Mouse (Mus musculus) layer of hippocampus, adult 9-11 months (tissue): ENCODE measurements around the gene Prkcb.

Experiments
- DNase-seq: peaks from one replicate; pipeline ENCODE4 v3.0.0; 2022

The Prkcb gene

DNA sequence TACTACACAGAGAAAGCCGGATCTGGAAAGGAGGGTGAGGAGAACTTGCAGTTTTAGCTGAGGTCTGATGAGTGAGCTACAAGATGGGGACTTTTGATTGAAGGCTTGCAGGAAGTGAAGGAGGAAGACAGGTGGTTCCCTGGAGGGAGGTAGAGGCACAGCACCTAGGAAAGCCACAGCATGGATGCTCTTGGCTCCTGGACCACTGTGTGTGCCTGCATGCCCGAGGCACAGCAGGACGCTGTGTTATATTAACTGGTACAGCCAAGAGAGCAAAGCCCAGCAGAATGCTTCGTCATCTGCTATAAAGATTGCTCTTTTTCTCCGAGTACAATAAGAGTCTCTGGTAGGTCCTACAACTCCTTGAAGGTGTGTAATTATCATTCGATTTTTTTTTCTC is 188.1 kb downstream of the Prkcb start:
- no peak for DNase-seq

DNA sequence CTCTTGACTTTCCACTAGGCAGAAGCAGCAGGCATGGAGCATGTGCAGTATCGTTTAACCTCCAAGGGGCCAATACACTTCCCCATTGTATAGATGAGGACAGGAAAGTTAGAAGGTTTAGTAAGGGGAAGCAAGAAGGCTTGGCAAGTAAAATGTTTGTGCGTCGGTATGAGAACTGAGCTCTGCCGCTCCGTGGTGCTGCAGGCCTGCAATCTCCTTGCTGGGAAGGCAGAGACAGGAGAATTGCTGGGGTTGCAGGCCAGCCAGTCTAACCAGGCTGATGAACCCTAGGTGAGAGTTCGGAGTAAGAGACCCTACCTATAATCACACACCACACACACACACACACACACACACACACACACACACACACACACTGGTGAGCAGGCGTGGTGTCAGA is 188.6 kb downstream of the Prkcb start:
- no peak for DNase-seq

- no peak for DNase-seq
Observed at GRCm38 (mm10) chr7:122477566-122478564, 189.3 kb downstream of the Prkcb start.

GRCm38 (mm10) chr7:122483949-122484348 is 195.4 kb downstream of the Prkcb start:
- DNase-seq = no peak

DNA sequence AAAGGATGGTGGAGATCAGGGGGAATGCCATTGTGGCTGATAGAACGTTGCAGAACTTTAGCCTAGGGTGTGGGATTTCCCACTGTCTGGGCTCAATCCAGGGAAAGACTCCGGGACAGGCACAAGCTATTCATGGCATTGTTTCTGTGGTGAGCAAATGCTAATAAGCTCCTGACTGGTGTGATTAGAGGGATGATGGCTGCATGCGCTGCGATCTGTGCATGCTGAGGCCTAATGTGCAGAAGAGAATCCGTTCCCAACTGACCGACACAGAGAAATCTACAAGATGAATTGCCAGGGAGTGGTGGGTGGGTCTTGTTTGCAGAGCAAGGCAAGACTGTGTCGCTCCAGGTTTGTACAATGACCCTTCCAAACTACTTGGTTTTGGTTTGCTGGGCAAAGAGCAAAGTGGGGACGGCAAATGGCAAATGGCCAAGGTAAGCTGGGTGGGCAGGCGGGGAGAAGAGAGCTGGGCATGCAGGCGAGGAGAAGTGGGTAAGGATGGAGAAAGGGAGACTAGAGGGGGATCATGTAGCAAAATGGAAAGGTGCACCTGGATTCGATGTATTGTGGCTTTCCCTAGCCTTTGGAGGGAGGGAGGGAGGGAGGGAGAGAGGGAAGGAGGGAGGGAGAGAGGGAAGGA is 199.5 kb downstream of the Prkcb start:
- no peak for DNase-seq

GRCm38 (mm10) chr7:122492041-122492440 is 203.5 kb downstream of the Prkcb start:
- no peak for DNase-seq

- no peak for DNase-seq
Observed at GRCm38 (mm10) chr7:122492936-122493335, 204.4 kb downstream of the Prkcb start.

DNA sequence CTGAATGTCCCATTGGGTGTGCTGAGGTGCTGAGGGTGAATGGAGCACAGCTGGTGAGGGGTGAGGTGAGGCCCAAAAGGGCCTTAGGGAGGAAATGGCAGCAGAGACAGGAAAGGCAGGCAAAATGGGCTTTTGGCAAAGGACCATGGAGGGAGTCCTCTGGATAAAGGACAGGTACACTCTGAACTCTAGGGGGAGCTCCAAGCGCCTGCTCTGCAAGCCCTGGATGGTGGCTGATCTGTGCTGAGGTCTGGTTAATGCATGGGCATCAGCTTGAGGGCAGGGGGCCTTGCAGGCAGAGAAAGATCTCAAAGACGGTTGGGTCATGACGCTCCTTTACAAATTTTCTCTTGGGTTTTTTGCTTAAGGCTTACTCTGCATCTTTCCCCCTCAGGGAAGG is 205.5 kb downstream of the Prkcb start:
- no peak for DNase-seq

DNA sequence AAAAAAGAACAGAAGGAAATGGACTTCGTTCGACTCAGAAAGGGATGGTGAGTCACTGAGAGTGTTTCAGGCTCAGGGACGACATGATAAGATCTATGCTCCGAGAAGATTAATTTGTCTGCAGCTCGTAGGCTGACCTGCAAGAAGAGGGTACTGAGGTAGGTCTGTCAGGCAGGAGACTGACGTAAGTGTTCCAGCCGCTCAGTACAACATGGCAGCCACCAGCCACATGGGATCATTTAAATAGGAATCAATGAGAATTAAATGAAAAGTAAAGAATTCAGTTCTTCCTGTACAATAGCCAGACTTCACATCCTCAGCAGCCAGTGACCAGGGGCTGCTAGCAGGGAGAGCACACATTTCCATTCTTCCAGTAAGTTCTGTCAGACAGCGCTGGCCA is 209.0 kb downstream of the Prkcb start:
- DNase-seq = no peak

DNA sequence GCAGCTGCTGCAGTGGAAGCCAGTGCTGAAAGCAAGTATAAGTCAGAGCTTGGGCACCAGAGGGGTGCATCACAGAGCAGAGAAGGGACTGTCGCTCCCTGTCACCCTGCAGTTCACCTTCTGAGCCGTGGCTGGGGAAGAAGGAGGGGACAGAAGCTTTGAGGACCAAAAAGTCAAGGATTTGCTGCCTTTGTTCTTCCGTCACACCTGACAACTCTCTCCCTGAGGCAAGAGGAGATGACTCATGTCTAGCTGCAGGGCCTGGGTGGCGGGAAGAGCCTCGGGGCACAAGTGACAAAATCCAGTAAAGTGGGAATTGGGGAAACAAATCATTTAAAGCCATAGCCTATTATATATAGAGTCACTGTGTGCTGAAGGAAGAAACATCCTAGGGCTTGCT is 209.9 kb downstream of the Prkcb start:
- no peak for DNase-seq

- DNase-seq = peak; percentile 52
Observed at GRCm38 (mm10) chr7:122499743-122500597, 211.4 kb downstream of the Prkcb start.

GRCm38 (mm10) chr7:122506467-122506866 is 217.9 kb downstream of the Prkcb start:
- no peak for DNase-seq

GRCm38 (mm10) chr7:122509903-122510302 is 221.4 kb downstream of the Prkcb start:
- no peak for DNase-seq

DNA sequence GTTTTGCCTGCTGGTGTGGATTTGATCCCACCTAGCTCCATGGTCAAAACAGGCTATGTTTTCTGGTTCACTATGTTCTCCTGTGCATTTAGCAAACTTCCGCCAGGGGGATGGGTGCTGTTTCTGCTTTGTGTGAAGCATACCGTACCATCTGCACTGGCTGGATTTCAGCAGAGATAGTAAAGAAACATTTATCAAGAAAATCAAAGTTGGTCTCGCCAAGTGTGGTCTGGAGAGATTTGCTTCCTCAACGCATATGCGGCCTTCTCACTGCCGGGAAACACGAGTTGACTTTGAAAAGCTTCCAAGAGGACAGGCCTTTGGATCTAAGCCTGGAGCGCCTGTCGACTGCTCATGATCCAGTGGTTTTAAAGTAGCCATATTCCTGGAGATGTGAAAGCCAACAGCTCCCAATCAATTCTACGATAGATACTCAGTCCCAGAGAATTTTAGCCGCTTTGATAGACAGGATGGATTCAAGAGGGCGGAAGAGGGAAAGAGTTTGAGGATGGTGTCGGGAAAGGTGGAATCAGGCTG is 223.9 kb downstream of the Prkcb start:
- peak; percentile 16 for DNase-seq

DNA sequence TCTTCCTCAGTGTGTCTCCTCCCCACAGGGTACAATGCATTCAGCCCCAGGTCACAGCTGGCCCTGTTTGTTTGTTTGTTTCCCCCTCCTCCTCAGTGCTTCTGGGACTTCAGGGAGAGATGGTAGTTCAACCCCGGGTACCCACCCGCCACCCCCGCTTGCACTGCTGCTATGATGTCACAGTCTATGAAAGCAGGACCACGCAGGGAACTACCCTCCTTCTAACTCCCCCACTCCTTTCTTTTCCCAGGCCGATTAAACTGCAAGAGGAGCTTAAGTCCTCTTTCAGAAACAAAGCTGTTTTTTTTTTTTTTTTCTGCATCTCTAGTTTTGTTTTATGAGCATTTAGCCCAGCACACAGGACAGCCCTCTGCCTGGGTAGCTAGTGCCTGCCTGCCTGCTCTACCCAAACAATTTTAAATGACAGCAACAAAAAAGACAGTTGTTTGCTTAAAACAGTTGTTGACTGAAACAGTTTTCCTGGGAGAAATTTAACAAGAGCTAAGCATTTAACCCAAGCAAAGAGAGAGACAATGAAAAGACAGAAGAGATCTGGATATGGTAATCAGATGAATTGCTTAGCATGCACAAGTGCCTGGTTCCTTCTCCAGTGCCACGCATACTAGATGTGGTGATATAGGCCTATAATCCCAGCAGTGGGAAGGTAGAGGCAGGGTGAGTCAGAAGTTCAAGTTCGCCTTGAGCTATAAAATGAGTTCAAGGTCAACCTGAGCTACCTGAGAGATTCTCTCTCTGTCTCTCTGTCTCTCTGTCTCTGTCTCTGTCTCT is 232.5 kb downstream of the Prkcb start:
- no peak for DNase-seq

DNA sequence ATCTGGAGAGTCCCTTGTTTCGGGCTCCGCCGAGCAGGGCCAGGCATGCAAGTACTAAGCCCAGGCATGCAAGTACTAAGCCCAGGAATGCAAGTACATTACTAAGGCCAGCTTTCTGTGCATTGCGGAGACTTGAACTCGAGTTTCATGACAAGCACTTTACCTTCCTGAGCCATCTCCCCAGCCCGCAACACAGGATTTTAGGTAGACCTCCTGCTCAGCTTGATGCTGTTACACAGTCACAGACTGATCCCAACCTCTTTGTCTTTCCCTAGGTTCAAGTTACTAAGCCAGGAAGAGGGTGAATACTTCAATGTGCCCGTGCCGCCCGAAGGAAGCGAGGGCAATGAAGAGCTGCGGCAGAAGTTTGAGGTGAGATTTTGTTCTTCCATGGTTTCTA is 239.7 kb downstream of the Prkcb start:
- DNase-seq = no peak

- no peak for DNase-seq
Observed at GRCm38 (mm10) chr7:122528646-122529045, 240.1 kb downstream of the Prkcb start.

DNA sequence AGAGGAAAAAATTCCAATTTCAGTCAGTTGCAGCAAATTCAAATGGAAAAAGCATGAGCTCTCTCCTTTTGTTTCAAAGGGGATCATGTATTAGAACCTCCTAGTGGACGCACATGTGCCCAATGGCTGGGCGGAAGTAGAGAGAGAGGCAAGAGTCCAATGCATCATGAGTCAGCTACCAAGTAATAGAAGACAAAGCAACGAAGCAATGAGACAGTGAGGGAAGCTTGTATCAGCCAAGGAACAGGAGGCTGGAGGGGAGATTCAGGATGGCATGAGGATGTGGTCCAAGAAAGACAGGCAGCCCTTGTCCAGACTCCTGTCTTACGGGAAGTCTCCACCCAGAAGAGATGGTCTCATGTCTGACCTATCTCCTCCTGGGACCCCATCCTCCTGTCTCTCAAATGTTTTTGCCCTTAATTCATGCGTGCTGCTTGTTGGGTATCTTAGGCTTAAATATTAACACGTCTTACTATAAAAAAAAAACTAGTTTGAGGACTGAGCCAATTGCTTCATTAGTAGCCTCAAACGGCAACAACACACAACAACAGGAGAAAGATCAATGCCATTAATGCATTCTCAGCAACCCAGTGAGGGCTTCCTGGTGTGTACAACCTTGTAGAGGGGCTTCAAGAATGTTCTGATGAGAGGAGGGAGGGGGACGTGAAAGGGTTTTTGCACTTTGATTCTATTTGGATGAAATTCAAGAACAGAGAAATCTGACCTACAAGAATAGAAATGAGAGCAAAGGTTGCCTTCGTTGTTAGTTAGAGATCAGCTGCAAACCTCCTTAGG is 245.2 kb downstream of the Prkcb start:
- no peak for DNase-seq

DNA sequence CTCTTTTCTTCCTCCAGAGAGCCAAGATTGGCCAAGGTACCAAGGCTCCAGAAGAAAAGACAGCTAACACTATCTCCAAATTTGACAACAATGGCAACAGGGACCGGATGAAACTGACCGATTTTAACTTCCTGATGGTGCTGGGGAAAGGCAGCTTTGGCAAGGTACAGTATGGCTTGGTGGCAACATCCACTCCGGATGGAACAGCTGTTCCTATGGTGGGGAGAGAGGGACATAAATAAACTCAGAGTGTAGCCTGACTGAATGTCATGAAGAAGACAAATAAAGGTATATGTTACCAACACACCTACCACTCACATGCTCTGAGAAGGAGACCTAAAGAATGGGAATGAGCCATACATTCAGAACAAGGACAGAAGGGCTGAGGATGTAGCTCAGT is 256.1 kb downstream of the Prkcb start:
- no peak for DNase-seq

- no peak for DNase-seq
Observed at GRCm38 (mm10) chr7:122556575-122557140, 268.1 kb downstream of the Prkcb start.
